Mouse (Mus musculus) midbrain, embryonic 16.5 days (tissue): ENCODE measurements around the gene Prss8. TPM values are rescaled to one million over a fixed set of nuclear protein-coding genes. Genes with fewer than 3 reads are reported as not detected.

Experiments used
- ATAC-seq: fragments of 200-750 bp; cut with Nextera tagmentation; 2 replicates; pipeline ENCODE4 v1.8.0; 2017; ENCODE audit warnings: moderate TSS enrichment
- H3K27ac ChIP-seq: fragments of 300-500 bp; sonication (generic); 2 replicates; pipeline ENCODE4 v1.5.1; 2014; ENCODE audit warnings: mild to moderate bottlenecking, low read length, mixed read lengths
- H3K27me3 ChIP-seq: fragments of 300-500 bp; sonication (generic); 2 replicates; pipeline ENCODE4 v1.6.1; 2014; ENCODE audit warnings: low read depth, low read length, mixed read lengths; ENCODE audit not compliant: control insufficient read depth, insufficient read depth
- H3K36me3 ChIP-seq: fragments of 300-500 bp; sonication (generic); 2 replicates; pipeline ENCODE4 v1.6.1; 2014; ENCODE audit warnings: mild to moderate bottlenecking, low read length, moderate library complexity, mixed read lengths; ENCODE audit not compliant: control insufficient read depth, insufficient read depth
- H3K4me1 ChIP-seq: fragments of 300-500 bp; sonication (generic); 2 replicates; pipeline ENCODE4 v1.6.1; 2014; ENCODE audit warnings: mild to moderate bottlenecking, low read length, mixed read lengths; ENCODE audit not compliant: control insufficient read depth, insufficient read depth
- H3K4me2 ChIP-seq: fragments of 300-500 bp; sonication (generic); 2 replicates; pipeline ENCODE4 v1.6.1; 2014; ENCODE audit warnings: mild to moderate bottlenecking, low read length, mixed read lengths
- H3K4me3 ChIP-seq: fragments of 300-500 bp; sonication (generic); 2 replicates; pipeline ENCODE4 v1.5.1; 2014; ENCODE audit warnings: low read depth, mild to moderate bottlenecking, low read length, moderate library complexity, mixed read lengths
- H3K9ac ChIP-seq: fragments of 300-500 bp; sonication (generic); 2 replicates; pipeline ENCODE4 v1.6.1; 2014; ENCODE audit warnings: low read depth, low read length, mixed read lengths
- H3K9me3 ChIP-seq: fragments of 300-500 bp; sonication (generic); replicated peaks from 2 replicates; pipeline ENCODE4 v1.6.1; 2014; ENCODE audit warnings: mild to moderate bottlenecking, low read length, mixed read lengths; ENCODE audit not compliant: control insufficient read depth, poor library complexity, severe bottlenecking
- WGBS: fragments of 180-500 bp; shearing (Covaris S2); extraction: QIAGEN DNeasy Blood & Tissue Kit; methylation state at CpG from one replicate; pipeline ENCODE4 v1.1.7; 2014; 5-methylcytosine and 5-hydroxymethylcytosine counted together
- polyA plus RNA-seq: library from polyadenylated mRNA; unstranded; fragments of >200 nt; fragmentation: Nextera tagmentation; extraction: Ambion mirVana; gene quantifications from 2 replicates; pipeline ENCODE4 v1.2.1, GENCODE M21; 2015

The Prss8 gene
- polyA plus RNA-seq, 1 experiment from 2014 or later = 0.20 TPM

GRCm38 (mm10) chr7:127931351-127932135 lies 1.6 kb upstream of the Prss8 start:
- H3K9ac ChIP-seq = no peak overlapping the region
- no peak overlapping the region for H3K4me2 ChIP-seq
- no peak for ATAC-seq
- H3K36me3 ChIP-seq = no peaks in the 10 kb centered on the region
- H3K4me1 ChIP-seq = peaks cover 10% of the 10 kb centered on the region
- 39% methylated on average over 13 of the region's 13 CpGs for WGBS
- H3K9me3 ChIP-seq = no peaks in the 10 kb centered on the region
- no peak overlapping the region for H3K4me3 ChIP-seq
- H3K27me3 ChIP-seq = peaks cover 26% of the 10 kb centered on the region
- H3K27ac ChIP-seq = no peak overlapping the region

- Histone ChIP-seq H3K27ac (no peak overlapping the region), H3K27me3 (peaks cover 26% of the 10 kb centered on the region), H3K4me3 (no peak overlapping the region), H3K36me3 (no peaks in the 10 kb centered on the region; the same call in 1 of the 2 replicates), H3K9ac (no peak overlapping the region), H3K4me1 (peaks cover 5% of the 10 kb centered on the region), H3K9me3 (no peaks in the 10 kb centered on the region), H3K4me2 (no peak overlapping the region)
- WGBS = 79% methylated on average over 5 of the region's 5 CpGs
- ATAC-seq = no peak
Measured at GRCm38 (mm10) chr7:127930636-127931035, 732 bp upstream of the Prss8 start.

GRCm38 (mm10) chr7:127928596-127928995 lies 1.3 kb downstream of the Prss8 start:
- H3K4me2 ChIP-seq = no peak overlapping the region
- no peak for ATAC-seq
- WGBS = 52% methylated on average over 5 of the region's 5 CpGs
- no peak overlapping the region for H3K4me3 ChIP-seq
- H3K4me1 ChIP-seq = no peaks in the 10 kb centered on the region
- H3K36me3 ChIP-seq = peaks cover 6% of the 10 kb centered on the region
- H3K9me3 ChIP-seq = no peaks in the 10 kb centered on the region
- H3K27ac ChIP-seq = no peak overlapping the region
- H3K27me3 ChIP-seq = peaks cover 26% of the 10 kb centered on the region
- no peak overlapping the region for H3K9ac ChIP-seq

GRCm38 (mm10) chr7:127927726-127928125 lies 2.2 kb downstream of the Prss8 start:
- peaks cover 6% of the 10 kb centered on the region for H3K36me3 ChIP-seq
- no peak overlapping the region for H3K4me2 ChIP-seq
- no peak overlapping the region for H3K9ac ChIP-seq
- H3K27me3 ChIP-seq = peaks cover 26% of the 10 kb centered on the region
- 81% methylated on average over 11 of the region's 11 CpGs for WGBS
- no peak overlapping the region for H3K27ac ChIP-seq
- H3K4me1 ChIP-seq = no peaks in the 10 kb centered on the region
- no peak for ATAC-seq
- no peak overlapping the region for H3K4me3 ChIP-seq
- no peaks in the 10 kb centered on the region for H3K9me3 ChIP-seq

GRCm38 (mm10) chr7:127926846-127927245 lies 3.1 kb downstream of the Prss8 start:
- no peaks in the 10 kb centered on the region for H3K4me1 ChIP-seq
- H3K36me3 ChIP-seq = peaks cover 6% of the 10 kb centered on the region
- H3K9ac ChIP-seq = no peak overlapping the region
- peaks cover 26% of the 10 kb centered on the region for H3K27me3 ChIP-seq
- ATAC-seq = no peak
- H3K9me3 ChIP-seq = no peaks in the 10 kb centered on the region
- 87% methylated on average over 11 of the region's 11 CpGs for WGBS
- H3K4me2 ChIP-seq = no peak overlapping the region
- no peak overlapping the region for H3K27ac ChIP-seq
- H3K4me3 ChIP-seq = no peak overlapping the region

GRCm38 (mm10) chr7:127926066-127926465 lies 3.8 kb downstream of the Prss8 start:
- no peaks in the 10 kb centered on the region for H3K9me3 ChIP-seq
- WGBS = 84% methylated on average over 8 of the region's 8 CpGs
- H3K27me3 ChIP-seq = peaks cover 26% of the 10 kb centered on the region
- no peak overlapping the region for H3K27ac ChIP-seq
- no peak for ATAC-seq
- H3K4me3 ChIP-seq = no peak overlapping the region
- H3K4me1 ChIP-seq = no peaks in the 10 kb centered on the region
- H3K4me2 ChIP-seq = no peak overlapping the region
- H3K9ac ChIP-seq = no peak overlapping the region
- peaks cover 6% of the 10 kb centered on the region for H3K36me3 ChIP-seq

GRCm38 (mm10) chr7:127925252-127925651 lies 4.7 kb downstream of the Prss8 start:
- no peak overlapping the region for H3K27ac ChIP-seq
- no peaks in the 10 kb centered on the region for H3K9me3 ChIP-seq
- no peak overlapping the region for H3K9ac ChIP-seq
- peaks cover 6% of the 10 kb centered on the region for H3K36me3 ChIP-seq
- 59% methylated on average over 5 of the region's 5 CpGs for WGBS
- H3K4me2 ChIP-seq = no peak overlapping the region
- H3K27me3 ChIP-seq = peaks cover 24% of the 10 kb centered on the region
- no peak overlapping the region for H3K4me3 ChIP-seq
- ATAC-seq = no peak
- no peaks in the 10 kb centered on the region for H3K4me1 ChIP-seq

- H3K4me1 ChIP-seq = no peaks in the 10 kb centered on the region
- H3K9me3 ChIP-seq = no peaks in the 10 kb centered on the region
- peaks cover 6% of the 10 kb centered on the region for H3K36me3 ChIP-seq
- no peak overlapping the region for H3K4me2 ChIP-seq
- no peak overlapping the region for H3K27ac ChIP-seq
- H3K9ac ChIP-seq = no peak overlapping the region
- WGBS = 87% methylated on average over 5 of the region's 5 CpGs
- peaks cover 11% of the 10 kb centered on the region for H3K27me3 ChIP-seq
- H3K4me3 ChIP-seq = no peak overlapping the region
- ATAC-seq = no peak
Measured at GRCm38 (mm10) chr7:127923714-127924113, 6.2 kb downstream of the Prss8 start.

- Histone ChIP-seq H3K9me3 (no peaks in the 10 kb centered on the region), H3K4me1 (no peaks in the 10 kb centered on the region), H3K27me3 (0 out of 2 replicates have a peak, but pooled peaks cover under 1% of the 10 kb centered on the region), H3K4me2 (no peak overlapping the region), H3K27ac (no peak overlapping the region), H3K4me3 (no peak overlapping the region), H3K9ac (no peak overlapping the region), H3K36me3 (peaks cover 6% of the 10 kb centered on the region)
- WGBS = 89% methylated on average over 6 of the region's 6 CpGs
- ATAC-seq = no peak
Measured at GRCm38 (mm10) chr7:127922451-127923275, 7.2 kb downstream of the Prss8 start.
